20 mouse cellular contexts compared by ENCODE assay signal in the genomic region with DNA sequence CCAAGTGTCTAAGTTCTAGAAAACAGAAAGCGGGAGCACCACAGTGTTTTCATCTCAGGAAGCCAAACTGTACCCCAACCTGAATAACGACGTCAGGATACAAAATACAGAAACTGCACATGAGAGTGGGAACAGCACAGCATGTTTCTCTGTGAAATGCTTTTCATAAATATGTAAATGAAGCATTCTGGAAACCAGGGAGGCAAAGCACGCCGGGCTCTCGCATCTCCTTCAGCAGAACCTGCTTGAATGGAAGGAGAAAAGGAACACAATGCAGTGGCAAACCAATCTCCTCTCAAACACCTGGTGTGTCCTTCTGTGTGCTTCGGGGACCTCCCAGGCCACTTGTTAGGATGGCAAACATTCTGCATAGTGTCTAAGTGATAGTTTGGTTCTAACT. TPM values are rescaled to one million over a fixed set of nuclear protein-coding genes. Genes with fewer than 3 reads are reported as not detected.
A peak's percentile ranks its signal among the peaks of the same experiment; 100 is the strongest.
DNase-seq lines count a peak whose midpoint lies in the region; ATAC-seq and TF ChIP-seq lines count a peak whose summit lies in the region.
"Had no signal": no experiment of that assay in that cellular context is flagged by ENCODE, and none has a peak within 500 bp of the region (broad histone marks: within the 10 kb centered on the region; RNA-seq: fewer than 3 reads in every experiment).

No protein-coding gene starts in this region.

- H3K9me3 ChIP-seq in hindbrain, embryonic 12.5 days (replicated peaks) = no peaks in the 10 kb centered on the region
- no peaks in the 10 kb centered on the region for H3K9me3 ChIP-seq in hindbrain, embryonic 10.5 days
- no peaks in the 10 kb centered on the region for H3K9me3 ChIP-seq in midbrain, embryonic 14.5 days (ENCODE audit: control insufficient read depth, low read length)
- H3K9me3 ChIP-seq in midbrain, embryonic 10.5 days (replicated peaks) = no peaks in the 10 kb centered on the region
- no peaks in the 10 kb centered on the region for H3K9me3 ChIP-seq in forebrain, postnatal 0 days (ENCODE audit: low read length)
- H3K9me3 ChIP-seq: embryonic facial prominence, embryonic 12.5 days; heart, embryonic 10.5 days; midbrain, embryonic 12.5 days had no signal

- H3K4me1 ChIP-seq in hindbrain, embryonic 12.5 days = peaks cover 30% of the 10 kb centered on the region
- H3K4me1 ChIP-seq in hindbrain, embryonic 10.5 days (replicated peaks) = peaks cover 34% of the 10 kb centered on the region
- H3K4me1 ChIP-seq in midbrain, embryonic 14.5 days (ENCODE audit: control insufficient read depth, insufficient read depth, low read length) = peaks cover 24% of the 10 kb centered on the region
- peaks cover 27% of the 10 kb centered on the region for H3K4me1 ChIP-seq in midbrain, embryonic 10.5 days
- no peaks in the 10 kb centered on the region for H3K4me1 ChIP-seq in forebrain, postnatal 0 days (ENCODE audit: insufficient read depth)

- no peaks in the 10 kb centered on the region for H3K36me3 ChIP-seq in hindbrain, embryonic 12.5 days
- no peaks in the 10 kb centered on the region for H3K36me3 ChIP-seq in hindbrain, embryonic 10.5 days
- H3K36me3 ChIP-seq in midbrain, embryonic 14.5 days (ENCODE audit: control insufficient read depth, insufficient read depth, low read length) = no peaks in the 10 kb centered on the region
- no peaks in the 10 kb centered on the region for H3K36me3 ChIP-seq in midbrain, embryonic 10.5 days
- H3K36me3 ChIP-seq in forebrain, postnatal 0 days (ENCODE audit: insufficient read depth) = no peaks in the 10 kb centered on the region
- H3K36me3 ChIP-seq: embryonic facial prominence, embryonic 12.5 days; midbrain, embryonic 12.5 days had no signal

- no peak overlapping the region for H3K4me3 ChIP-seq in hindbrain, embryonic 12.5 days
- H3K4me3 ChIP-seq in hindbrain, embryonic 10.5 days = no peak overlapping the region
- no peak overlapping the region for H3K4me3 ChIP-seq in midbrain, embryonic 14.5 days (replicated peaks; ENCODE audit: low read depth, low read length)
- no peak overlapping the region for H3K4me3 ChIP-seq in midbrain, embryonic 10.5 days
- H3K4me3 ChIP-seq in forebrain, postnatal 0 days (ENCODE audit: low read depth, low read length) = no peak overlapping the region
- H3K4me3 ChIP-seq: embryonic facial prominence, embryonic 12.5 days; heart, embryonic 10.5 days; midbrain, embryonic 12.5 days had no signal

- no peak for ATAC-seq in hindbrain, embryonic 12.5 days (ENCODE audit: low FRiP score)
- ATAC-seq in midbrain, embryonic 14.5 days (ENCODE audit: low FRiP score, low TSS enrichment) = no peak
- ATAC-seq in forebrain, postnatal 0 days = peak; percentile 23; the same call in 1 of the 2 replicates
- no peak for ATAC-seq in activated CD4-positive, CD25-positive, alpha-beta regulatory T cell, adult 4 months

- 43% methylated on average over 7 of the region's 7 CpGs for WGBS in hindbrain, embryonic 12.5 days
- WGBS in hindbrain, embryonic 10.5 days = 59% methylated on average over 7 of the region's 7 CpGs
- 33% methylated on average over 7 of the region's 7 CpGs for WGBS in midbrain, embryonic 14.5 days
- WGBS in midbrain, embryonic 10.5 days = 68% methylated on average over 7 of the region's 7 CpGs
- WGBS in forebrain, postnatal 0 days = 25% methylated on average over 7 of the region's 7 CpGs

- H3K9ac ChIP-seq in hindbrain, embryonic 12.5 days = no peak overlapping the region
- H3K9ac ChIP-seq in midbrain, embryonic 14.5 days (replicated peaks; ENCODE audit: low read length) = no peak overlapping the region
- H3K9ac ChIP-seq in forebrain, postnatal 0 days = no peak overlapping the region
- H3K9ac ChIP-seq: embryonic facial prominence, embryonic 12.5 days; midbrain, embryonic 12.5 days had no signal

- no peaks in the 10 kb centered on the region for H3K27me3 ChIP-seq in hindbrain, embryonic 12.5 days
- no peaks in the 10 kb centered on the region for H3K27me3 ChIP-seq in hindbrain, embryonic 10.5 days (ENCODE audit: insufficient read depth, poor library complexity, severe bottlenecking)
- no peaks in the 10 kb centered on the region for H3K27me3 ChIP-seq in midbrain, embryonic 14.5 days (ENCODE audit: control insufficient read depth, insufficient read depth, low read length)
- no peaks in the 10 kb centered on the region for H3K27me3 ChIP-seq in midbrain, embryonic 10.5 days (ENCODE audit: low read depth, poor library complexity, severe bottlenecking)
- no peaks in the 10 kb centered on the region for H3K27me3 ChIP-seq in forebrain, postnatal 0 days (ENCODE audit: insufficient read depth, low read length)
- H3K27me3 ChIP-seq: embryonic facial prominence, embryonic 12.5 days; midbrain, embryonic 12.5 days had no signal

- DNase-seq in hindbrain, embryonic 10.5 days (ENCODE audit: low spot score) = no peak
- peak; percentile 57 for DNase-seq in midbrain, embryonic 14.5 days
- no peak for DNase-seq in midbrain, embryonic 10.5 days (ENCODE audit: low spot score)
- DNase-seq in forebrain, postnatal 0 days = peak; percentile 28
- no peak for DNase-seq in kidney, postnatal 10 days
- DNase-seq: B cell, adult 2 months; cerebellum, adult 9-10 months; gastrocnemius, postnatal 36 days; kidney, adult 18-20 months; kidney, postnatal 14 days; lung, adult 2 months; retina, postnatal 1 day; right cerebral cortex, postnatal 4 days had no signal

- H3K27ac ChIP-seq in hindbrain, embryonic 12.5 days = peak overlapping the region; percentile 17; the same call in 1 of the 2 replicates
- H3K27ac ChIP-seq in hindbrain, embryonic 10.5 days = no peak overlapping the region
- no peak overlapping the region for H3K27ac ChIP-seq in midbrain, embryonic 14.5 days (replicated peaks; ENCODE audit: low read depth, low read length)
- H3K27ac ChIP-seq in midbrain, embryonic 10.5 days (replicated peaks) = no peak overlapping the region
- no peak overlapping the region for H3K27ac ChIP-seq in forebrain, postnatal 0 days (ENCODE audit: low read depth, low read length)
- H3K27ac ChIP-seq: embryonic facial prominence, embryonic 12.5 days; heart, embryonic 10.5 days; macrophage; midbrain, embryonic 12.5 days had no signal

- TF ChIP-seq CTCF in forebrain, postnatal 0 days (IDR thresholded peaks at IDR 0.05; ENCODE audit: low read depth) = no peak

- no peak overlapping the region for H3K4me2 ChIP-seq in hindbrain, embryonic 12.5 days (replicated peaks)
- no peak overlapping the region for H3K4me2 ChIP-seq in midbrain, embryonic 14.5 days (ENCODE audit: low read length)
- no peak overlapping the region for H3K4me2 ChIP-seq in forebrain, postnatal 0 days (ENCODE audit: low read depth)
- H3K4me2 ChIP-seq: embryonic facial prominence, embryonic 12.5 days; liver, embryonic 11.5 days; midbrain, embryonic 12.5 days had no signal

RNA-seq across cellular contexts. Expression of a gene that starts 46.6 kb away (rescaled TPM):
- 43.8 and 46.3 TPM in 2 replicates for polyA plus RNA-seq in hindbrain, embryonic 12.5 days (2016; fragmentation: Nextera tagmentation; extraction: Ambion mirVana)
- polyA plus RNA-seq in hindbrain, embryonic 10.5 days (2016; fragmentation: Nextera tagmentation; extraction: Ambion mirVana) = 14.3 and 19.0 TPM in 2 replicates
- polyA plus RNA-seq in midbrain, embryonic 14.5 days (2014; fragmentation: Nextera tagmentation; extraction: Ambion mirVana) = 50.7 and 54.0 TPM in 2 replicates
- polyA plus RNA-seq in midbrain, embryonic 10.5 days (2016; fragmentation: Nextera tagmentation; extraction: Ambion mirVana) = 10.3 and 15.8 TPM in 2 replicates
- 40.4 and 54.0 TPM in 2 replicates for total RNA-seq in forebrain, postnatal 0 days (2014; rRNA removed)
- polyA plus RNA-seq in forebrain, postnatal 0 days (2015; fragmentation: Nextera tagmentation; extraction: Ambion mirVana) = 22.7 and 34.8 TPM in 2 replicates
- polyA plus RNA-seq in activated CD4-positive, CD25-positive, alpha-beta regulatory T cell, adult 4 months (2017; shearing (Covaris generic)) = under 1 TPM in 1 of 2 experiments, not detected in 1; 0.60 TPM

Comparison
In these comparisons a context has a peak if more than half of its experiments do, and no peak if none do; other contexts are left out.
1. DNase-seq: peak in midbrain, embryonic 14.5 days (single experiment) and forebrain, postnatal 0 days (single experiment); none in hindbrain, embryonic 10.5 days (single experiment), midbrain, embryonic 10.5 days (single experiment) and kidney, postnatal 10 days (single experiment).